Mouse (Mus musculus): ENCODE results near the gene Sohlh1.
A peak's percentile ranks its signal among the peaks of the same experiment; 100 is the strongest.

The Sohlh1 gene

GRCm38 (mm10) chr2:25847226-25847625, at the start of gene Sohlh1:
TSS of gene Sohlh1 (minus strand) at chr2:25847248.
- no peak for DNase-seq

DNA sequence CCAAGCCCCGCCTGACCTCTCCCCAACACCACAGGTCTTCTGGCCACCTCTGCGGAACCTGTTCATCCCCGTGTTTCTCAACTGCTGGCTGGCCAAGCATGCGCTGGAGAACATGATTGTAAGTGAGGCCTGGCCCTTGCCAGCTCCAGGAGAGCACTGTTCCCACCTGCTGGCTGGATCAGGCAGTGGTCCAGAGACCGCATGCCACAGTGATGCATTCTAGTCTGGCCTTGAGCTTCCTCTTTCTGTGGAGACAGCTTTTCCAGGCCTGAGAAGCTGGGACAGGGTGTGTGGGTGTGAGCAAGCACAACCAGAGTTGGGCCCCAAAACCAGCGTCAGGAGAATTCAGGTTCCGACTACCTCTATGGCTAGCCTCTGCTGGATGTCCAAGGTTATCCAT, 45.4 kb upstream of the Sohlh1 start:
- peak in 1 of 2 experiments; percentile 16 for DNase-seq

DNA sequence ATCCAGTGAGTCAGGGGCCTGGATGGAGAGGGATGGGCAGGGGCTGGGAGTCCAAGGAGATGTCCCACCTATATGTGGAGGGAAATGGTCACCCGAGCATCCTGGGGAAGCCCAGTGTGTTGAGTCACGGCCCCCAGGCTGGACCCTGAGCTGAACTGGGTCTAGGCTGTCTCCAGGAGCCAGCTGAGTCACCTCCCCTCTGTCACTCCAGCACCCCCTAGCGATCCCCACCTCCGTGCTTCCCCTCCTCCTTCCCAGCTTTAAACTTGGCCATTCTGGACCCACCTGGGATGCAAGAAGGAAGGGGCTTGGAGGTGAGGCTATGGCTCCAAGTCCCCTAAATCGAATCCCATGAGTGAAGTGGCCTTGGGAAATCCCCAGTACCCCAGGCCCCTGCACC, 41.1 kb upstream of the Sohlh1 start:
- peak; percentile 24 to 28 for DNase-seq

- no peak for DNase-seq
These were observed 40.2 kb upstream of the Sohlh1 start for GRCm38 (mm10) chr2:25887226-25887625.

DNA sequence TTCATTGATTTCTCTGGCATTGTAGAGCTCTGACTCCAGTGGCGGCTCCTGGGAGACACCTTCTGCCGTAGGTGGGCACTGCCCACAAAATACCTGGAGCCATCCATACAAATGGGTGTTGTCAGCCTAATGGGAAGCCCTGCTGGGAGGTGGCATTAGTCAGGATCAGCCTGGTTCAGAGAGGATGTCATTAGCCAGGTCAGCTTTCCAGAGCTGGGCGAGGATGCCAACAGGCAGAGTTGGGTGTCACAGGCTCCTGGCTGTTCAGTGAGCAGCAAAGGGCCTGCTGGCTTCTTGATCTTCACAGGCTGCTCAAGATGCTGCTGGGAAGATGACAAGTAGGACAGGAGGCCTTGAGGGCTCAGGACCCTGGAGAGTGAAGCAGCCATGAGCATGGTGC, 37.7 kb upstream of the Sohlh1 start:
- no peak for DNase-seq

DNA sequence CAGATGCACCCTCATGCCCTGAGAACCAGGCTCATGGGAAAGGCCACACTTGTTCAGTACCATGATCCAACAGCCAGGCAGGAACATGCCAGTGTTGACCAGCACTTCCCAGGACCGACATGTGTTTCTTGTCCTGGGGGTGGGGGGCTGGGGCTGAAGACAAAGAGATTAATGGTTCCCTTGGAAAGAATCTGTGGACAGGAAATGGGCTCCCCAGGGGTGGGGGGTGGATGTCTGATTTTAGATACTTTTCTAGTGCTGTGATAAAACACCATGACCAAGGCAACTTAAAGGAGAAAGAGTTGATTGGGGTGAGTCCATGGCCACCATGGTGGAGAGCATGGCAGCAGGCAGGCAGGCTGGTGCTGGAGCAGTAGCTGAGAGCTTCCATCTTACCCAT, 35.2 kb upstream of the Sohlh1 start:
- peak; percentile 35 to 58 for DNase-seq

- no peak for DNase-seq
These were observed 32.0 kb upstream of the Sohlh1 start for GRCm38 (mm10) chr2:25879061-25879460.

DNA sequence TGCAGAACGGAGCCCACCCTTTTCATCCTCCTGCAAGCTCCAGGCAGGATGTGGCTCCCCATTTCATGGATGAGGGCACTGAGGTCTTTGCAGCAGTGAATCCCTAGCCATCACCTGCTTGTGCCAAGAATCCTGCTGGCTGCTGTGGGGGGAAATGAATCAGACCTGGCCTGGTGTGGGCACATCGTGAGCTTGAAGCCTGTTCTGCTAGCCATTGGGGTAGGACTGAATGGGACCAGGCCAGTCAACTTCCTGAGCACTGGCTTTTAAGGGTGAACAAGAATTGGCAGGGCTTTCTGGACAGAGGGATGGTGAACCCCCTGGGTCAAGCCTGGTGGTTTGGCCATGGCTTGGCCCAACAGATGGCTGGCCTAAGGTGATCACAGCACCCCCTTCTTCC, 31.5 kb upstream of the Sohlh1 start:
- no peak for DNase-seq

DNA sequence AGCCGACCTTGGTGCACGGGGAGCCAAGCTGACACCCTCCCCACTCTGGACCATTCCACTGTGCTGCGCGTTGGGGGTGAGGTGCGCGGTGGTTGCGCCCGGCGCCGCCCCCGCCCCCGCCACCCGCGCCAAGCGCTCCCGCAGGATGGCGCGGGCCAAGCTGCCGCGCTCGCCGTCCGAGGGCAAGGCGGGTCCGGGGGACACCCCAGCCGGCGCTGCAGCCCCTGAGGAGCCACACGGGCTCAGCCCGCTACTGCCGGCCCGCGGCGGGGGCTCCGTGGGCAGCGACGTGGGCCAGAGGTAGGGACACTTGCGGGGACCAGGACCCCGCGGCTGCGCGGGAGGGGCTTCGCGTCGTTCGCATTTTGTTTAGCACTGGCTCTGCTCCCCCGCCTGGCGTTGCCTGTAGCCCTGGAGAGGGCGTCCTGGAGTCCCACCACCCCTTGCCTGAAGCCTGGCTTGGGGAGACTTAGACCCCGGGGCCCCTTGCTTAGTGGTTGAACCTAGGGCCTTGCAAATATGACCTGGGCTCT, 30.8 kb upstream of the Sohlh1 start:
- DNase-seq = no peak

DNA sequence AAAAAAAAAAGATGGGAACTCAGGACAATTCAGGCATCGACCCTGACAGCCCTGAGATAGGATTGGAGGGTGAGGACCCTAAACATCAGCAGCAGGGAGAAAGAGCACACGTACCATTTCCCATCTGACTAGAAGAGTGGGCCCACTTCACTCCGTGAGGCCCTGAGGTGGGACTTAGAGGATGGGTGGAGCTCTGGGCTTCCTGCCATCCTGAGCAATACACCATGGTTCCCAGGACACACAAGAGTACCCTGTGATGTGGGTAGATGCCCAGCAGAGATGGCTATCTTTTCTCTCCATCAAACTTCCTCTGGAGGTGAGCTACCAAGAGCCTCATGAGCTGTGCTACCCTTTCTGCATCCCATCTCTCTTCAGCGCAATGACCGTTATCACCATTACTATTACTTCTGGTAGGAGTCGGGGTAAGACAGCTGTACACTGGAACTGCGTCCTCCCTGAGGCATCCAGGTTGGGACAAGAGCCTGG, 30.2 kb upstream of the Sohlh1 start:
- no peak for DNase-seq

GRCm38 (mm10) chr2:25866656-25867055, 19.6 kb upstream of the Sohlh1 start:
- no peak for DNase-seq

- peak; percentile 16 to 39 for DNase-seq
These were observed 18.4 kb upstream of the Sohlh1 start for GRCm38 (mm10) chr2:25865412-25865811.

- peak; percentile 5 to 33 for DNase-seq
These were observed 17.2 kb upstream of the Sohlh1 start for GRCm38 (mm10) chr2:25864230-25864629.

DNA sequence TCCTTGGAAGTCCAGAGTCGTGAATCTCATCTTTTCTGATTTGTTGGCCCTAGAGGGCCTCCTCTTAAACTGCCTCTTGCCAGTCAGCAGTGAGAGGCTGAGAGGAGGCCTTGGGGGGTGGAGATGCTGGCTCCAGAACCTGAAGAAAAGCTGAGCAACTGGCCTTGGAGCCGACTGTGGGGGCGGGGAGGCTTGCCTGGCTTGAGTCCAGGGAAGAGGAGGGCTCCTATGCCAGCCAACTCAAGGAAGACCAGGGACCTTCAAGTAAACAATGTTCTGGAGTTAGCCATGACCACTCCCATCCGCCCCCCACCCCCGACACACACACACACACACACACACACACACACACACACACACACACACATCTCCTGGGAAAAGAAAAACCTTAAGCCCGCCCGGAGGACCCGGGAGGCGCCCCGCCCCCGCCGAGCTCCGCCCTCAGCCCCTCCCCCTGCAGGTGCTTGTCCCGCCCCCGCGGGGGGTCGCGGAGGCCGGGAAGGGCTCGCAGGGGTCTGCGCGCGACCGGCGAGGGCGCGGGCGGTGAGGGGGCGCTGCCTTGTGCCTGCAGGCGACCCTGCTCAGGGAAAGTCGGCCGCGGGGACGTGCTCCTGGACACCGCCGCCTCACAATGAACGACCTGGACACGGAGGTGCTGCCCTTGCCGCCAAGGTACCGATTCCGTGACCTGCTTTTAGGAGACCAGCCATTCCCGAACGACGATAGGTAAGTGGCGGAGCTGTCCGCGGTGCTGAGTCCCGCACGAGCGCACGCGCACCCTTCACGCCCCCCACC, 16.5 kb upstream of the Sohlh1 start, which contains the start of gene Kcnt1:
Gene Kcnt1 (plus strand): TSS at position 398 of the 795 bp plus-strand sequence.
- peak; percentile 71 to 80 for DNase-seq

DNA sequence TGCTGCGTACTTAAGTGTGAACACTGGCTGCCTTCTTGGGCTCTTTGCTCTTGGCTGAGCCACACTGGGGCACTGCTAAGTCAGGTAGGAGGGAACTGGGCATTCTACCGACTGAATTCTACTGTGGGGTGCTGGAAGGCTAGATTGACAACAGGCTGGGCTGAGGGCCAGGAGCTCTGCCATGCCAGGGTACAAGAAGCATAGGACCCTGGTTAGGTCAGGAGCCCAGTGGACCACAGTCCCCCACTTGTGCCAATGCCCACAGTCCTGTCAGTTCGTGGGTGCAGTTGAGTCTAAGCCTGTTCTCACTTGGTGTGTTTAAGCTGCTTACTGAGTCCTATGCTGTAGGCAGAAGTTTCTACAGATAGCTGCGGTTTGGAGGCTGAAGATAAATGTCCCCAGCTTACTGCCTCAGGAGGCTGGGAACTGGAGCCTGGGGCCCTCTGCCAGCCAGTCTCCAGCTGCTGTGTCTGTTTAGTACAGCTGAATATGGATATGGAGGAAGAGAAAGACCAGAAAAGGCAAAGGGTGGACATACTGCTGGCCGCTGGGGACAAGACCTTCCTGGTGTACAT, 15.7 kb upstream of the Sohlh1 start:
- DNase-seq = no peak

DNA sequence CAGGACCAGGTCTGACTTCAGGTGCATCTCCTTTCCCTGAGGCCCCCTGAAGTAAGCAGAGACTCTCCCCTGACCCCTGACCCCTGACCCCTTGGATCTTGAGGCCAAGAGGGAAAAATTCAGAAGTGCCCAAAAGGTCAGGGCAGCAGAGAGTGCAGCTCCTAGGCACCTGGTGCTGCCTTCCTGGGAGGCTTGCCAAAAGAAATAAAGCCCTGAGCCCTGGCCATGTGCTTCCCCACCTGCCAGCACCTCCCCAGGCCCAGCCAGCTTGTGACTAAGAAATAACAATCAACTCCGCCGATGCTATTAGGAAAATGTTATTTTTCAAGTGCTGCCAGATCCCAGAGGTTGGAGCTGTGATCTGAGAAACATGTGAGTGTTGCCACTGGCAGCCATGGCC, 15.0 kb upstream of the Sohlh1 start:
- DNase-seq = no peak

DNA sequence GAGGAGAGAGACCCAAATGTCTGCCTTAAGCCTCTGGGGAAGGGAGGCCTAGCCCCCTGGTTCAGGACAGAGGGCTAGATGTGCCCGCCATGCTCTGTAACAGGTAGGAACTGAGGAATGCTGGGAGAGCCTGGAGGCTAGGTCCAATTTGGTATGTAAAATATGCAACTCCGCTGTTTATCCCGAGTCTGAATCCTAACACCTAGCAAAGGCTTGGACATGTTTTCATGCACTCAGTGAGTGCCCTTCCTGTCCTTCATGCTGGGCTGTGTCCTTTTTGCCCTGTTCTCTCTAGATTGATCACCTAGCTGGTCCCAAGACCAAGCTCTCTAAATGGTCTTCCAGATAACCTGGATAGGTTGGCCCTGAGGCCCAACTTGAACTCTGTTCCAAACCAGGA, 12.8 kb upstream of the Sohlh1 start:
- no peak for DNase-seq

GRCm38 (mm10) chr2:25853998-25854397, 7.0 kb upstream of the Sohlh1 start:
- no peak for DNase-seq

DNA sequence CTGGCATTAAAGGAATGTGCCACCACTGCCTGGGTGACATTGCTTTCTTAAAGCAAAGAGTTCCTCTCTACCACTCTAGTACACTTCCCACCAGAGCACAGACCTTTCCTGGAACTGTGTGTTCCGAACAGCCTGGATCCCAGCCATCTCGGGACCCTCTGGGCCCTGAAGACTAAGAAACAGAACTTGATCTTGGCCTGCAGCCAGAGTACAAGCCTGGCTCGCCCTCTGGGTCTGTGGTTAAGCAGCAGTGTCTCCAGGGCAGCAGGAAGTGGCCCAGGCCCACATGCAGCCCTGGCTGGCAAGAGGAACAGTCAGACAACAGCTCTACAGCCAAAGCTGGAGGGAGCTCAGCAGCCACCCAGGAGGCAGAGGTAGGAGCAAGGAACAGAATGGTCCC, 5.6 kb upstream of the Sohlh1 start:
- peak in 1 of 2 experiments; percentile 8 for DNase-seq

DNA sequence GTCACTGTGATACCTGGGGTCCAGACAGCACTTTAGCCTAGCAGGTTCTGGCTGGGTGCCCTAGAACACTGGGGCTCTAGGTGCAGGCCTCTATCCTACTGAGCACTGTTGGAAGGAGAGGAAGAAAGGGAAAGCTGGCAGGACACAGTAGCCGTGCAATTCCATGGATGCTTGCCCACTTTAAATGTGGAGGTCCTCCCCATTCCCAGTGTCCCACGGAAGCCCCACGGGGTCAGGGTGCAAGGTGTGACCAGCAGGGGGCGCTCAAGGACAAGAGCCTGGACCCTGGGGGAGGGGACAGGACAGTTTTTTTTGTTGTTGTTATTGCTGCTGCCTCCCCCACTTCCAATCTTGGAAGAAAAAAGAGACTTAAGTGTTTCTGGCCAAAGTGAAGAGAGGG, 3.3 kb upstream of the Sohlh1 start:
- DNase-seq = peak; percentile 66 to 70

DNA sequence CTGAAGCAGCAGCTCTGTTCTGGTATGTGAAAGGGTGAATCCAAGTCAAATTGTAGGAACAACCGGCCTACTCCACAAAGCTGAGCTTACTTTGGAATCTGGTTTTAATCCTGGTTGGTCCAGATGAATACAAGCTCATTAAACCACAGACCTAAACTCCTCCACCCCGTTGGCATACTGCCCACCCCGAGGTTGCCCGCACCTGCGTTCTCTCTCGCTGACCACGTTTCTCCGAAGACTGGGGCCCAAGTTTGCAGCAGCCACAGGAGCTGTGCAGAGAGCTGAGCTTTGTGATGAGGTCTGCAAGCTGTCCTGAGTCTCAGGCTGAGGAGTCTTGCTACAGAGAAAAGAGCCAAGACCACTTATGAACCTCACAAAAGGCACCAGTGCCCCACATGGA, 532 bp downstream of the Sohlh1 start:
- DNase-seq = no peak

DNA sequence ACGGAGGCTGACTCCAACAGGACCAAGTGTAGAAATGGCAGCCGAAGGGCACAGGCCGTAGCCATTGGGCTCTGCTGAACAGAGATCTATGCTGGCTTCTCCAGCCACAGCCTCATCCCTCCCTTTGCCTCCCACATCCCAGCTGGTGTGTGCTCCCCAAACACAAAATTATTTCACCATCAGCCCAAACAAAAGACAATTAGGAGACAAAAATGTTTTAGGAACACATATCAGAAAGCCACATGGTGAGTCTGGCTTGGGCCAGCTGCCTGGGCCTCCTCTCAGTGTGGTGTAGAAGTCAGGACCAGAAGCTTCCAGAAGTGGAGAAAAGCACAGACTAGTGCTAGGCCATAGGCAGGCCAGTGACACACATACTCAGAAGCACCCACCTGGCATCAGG, 3.0 kb downstream of the Sohlh1 start:
- DNase-seq = no peak

DNA sequence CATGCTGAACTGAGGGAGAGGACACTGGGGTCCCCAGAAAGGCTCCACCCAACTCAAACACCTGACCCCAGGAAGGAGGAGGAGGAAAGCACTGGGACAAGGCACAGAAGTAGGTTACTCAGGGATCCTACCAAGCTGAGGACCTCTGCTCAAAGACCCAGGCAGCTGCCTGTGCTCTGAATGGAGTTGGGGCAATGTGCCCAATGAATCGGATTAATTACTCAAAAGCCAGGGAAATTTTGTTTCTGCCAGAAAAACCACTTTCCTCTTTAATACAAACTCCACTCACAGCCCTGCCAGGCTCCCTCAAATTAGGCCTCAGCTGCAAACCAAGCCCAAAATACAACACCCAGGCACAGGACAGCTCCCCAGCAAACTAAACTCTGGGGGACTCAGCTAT, 4.3 kb downstream of the Sohlh1 start:
- DNase-seq = no peak

GRCm38 (mm10) chr2:25842161-25842560, 4.9 kb downstream of the Sohlh1 start:
- DNase-seq = no peak
